Mouse (Mus musculus): Measurements from ENCODE around the gene Olfr523. TPM values are rescaled to one million over a fixed set of nuclear protein-coding genes. Genes with fewer than 3 reads are reported as not detected.

Gene Olfr523
- not detected in 2 replicates for total RNA-seq (2014; fragmentation: Nextera tagmentation)
- total RNA-seq (2017), result not detected in 2 replicates

GRCm38 (mm10) chr7:140172936-140173335, at the start of gene Olfr523:
Olfr523 (plus strand) TSS chr7:140173217.
- no peak for ATAC-seq (replicated peaks; ENCODE audit: poor library complexity, severe bottlenecking)

DNA sequence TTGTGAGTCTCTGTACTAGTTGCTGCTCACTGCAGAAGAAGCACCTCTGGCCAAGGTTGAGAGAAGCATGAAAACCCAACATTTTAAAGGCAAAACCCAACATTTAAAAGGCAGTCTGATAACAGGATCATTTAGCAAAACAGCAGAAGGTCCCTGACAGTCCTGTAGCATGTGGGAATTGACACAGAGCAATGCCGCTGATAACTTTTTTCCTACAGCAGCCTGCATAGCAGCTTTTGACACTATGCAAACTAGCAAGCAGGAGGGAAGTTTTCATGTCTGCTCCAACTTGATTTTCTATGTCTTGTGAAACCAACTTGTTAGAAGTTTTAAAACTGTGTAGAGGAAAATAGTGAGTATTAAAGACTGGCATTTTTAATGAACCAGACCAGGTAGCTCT, 48.6 kb upstream of the Olfr523 start:
- ATAC-seq (replicated peaks; ENCODE audit: poor library complexity, severe bottlenecking), result no peak

- ATAC-seq (replicated peaks; ENCODE audit: poor library complexity, severe bottlenecking), result peak; percentile 91
These were observed 47.6 kb upstream of the Olfr523 start for GRCm38 (mm10) chr7:140125278-140126021.

DNA sequence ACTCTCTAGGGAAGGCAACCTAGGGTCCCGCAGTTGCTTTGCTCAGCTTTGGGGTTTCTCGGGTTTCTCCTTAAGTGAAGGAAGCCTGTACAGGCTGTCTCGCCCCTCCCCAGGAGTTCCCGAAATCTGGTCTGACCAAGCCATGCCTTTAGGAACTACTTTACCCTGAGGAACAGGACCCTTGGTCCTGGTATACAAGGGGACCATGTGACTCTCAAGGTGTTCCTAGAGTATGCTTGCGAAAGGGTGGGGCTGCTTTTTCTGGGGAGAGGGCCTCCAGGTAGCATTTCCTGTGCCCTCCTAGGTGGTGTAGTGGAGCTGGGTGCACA, 47.0 kb upstream of the Olfr523 start:
- no peak for ATAC-seq (replicated peaks; ENCODE audit: poor library complexity, severe bottlenecking)

DNA sequence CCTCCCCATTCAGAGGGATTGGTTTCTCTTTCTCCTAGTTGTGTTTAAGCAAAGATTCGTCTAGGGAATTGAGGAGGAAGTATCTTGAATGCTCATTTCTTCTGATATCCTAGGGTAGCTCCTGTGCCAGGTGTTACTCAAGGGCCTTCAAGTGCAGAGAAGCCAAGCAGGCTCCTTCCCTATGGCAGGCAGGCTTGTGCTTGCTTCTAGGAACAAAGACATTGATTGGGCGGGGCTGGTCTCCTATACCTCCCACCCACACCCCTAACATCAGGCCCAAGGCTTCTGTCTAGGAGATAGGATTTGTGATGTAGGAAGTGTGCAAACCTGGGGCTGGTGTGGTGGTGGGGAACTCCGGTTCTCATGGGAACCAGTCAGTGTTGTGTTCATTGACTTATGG, 46.1 kb upstream of the Olfr523 start:
- peak; percentile 12 for ATAC-seq (replicated peaks; ENCODE audit: poor library complexity, severe bottlenecking)

- ATAC-seq (replicated peaks; ENCODE audit: poor library complexity, severe bottlenecking), result 0 out of 2 replicates have a peak, but pooled peaks have one; percentile 3
These were observed 45.1 kb upstream of the Olfr523 start for GRCm38 (mm10) chr7:140127911-140128310.

DNA sequence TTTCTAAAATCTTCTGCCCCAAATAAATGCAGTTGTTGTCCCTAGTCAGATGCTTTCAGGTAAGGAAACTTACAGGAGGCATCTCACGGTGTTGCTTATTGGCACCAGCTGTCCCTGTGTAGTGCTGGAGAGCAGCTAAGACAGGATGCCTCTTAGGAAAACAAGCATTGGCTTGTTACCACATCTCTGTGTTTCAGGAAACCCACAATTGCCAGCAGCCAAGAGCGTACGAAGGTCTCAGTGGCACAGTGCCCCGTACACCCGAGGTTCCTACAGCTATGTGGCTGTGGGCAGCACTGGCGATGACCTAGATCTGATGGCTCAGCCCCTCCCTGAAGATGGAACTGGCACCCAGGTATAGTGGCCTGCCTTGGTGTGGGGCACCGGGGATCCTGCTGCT, 40.8 kb upstream of the Olfr523 start:
- ATAC-seq (replicated peaks; ENCODE audit: poor library complexity, severe bottlenecking), result peak; percentile 63

DNA sequence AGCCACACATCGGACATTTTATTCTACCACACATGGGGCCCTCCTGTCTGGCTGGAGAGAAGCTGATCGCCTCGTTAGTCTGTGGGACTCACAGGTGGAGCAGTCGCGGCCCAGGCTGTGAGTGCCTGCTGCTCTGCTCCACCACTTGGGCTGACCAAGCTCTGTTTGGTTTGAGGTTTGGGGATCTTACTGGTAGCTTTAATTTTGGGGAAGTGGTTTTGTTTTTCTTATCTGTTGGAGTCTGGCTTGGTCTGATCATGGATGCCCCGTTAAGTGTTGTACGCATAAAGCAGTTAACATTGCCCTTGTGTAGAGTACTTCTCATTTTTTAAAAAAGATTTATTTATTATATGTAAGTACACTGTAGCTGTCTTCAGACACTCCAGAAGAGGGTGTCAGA, 39.0 kb upstream of the Olfr523 start:
- ATAC-seq (replicated peaks; ENCODE audit: poor library complexity, severe bottlenecking), result peak; percentile 27

DNA sequence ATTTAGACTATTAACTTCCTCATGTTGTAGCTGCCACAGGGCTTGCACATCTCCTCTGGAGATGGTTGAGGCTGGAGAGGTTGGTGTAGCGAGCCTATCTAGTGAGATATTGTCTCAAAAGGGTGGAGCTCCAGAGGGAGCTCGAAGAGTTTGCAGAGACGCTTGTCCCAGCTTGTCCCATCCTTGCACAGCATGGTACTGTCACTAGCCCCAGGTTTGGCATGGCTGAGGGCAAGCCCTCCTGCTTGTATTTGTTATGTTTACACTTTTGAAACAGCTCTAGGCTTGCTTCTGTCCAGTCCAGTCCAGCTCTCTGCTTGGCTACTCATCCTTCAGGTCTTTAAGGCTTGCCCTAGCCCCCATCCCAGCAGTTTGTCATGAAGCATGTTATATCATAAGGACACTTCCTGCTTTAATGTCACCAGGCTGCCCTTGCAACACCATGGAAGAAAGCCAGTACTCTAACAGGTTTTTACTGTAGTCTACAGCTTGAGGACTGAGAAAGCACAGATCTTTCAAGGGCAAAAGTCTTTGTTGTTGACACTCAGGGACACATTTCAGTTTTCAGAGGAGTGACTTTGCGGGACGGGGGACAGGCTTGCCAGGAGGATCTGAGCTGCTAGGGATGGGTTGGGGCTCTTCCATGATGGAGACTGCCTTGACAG, 37.8 kb upstream of the Olfr523 start:
- peak; percentile 28 for ATAC-seq (replicated peaks; ENCODE audit: poor library complexity, severe bottlenecking)

GRCm38 (mm10) chr7:140137135-140138020, 35.6 kb upstream of the Olfr523 start, which contains the start of gene Mtg1:
Mtg1 (plus strand) TSS chr7:140137564.
- peak; percentile 74 for ATAC-seq (replicated peaks; ENCODE audit: poor library complexity, severe bottlenecking)

GRCm38 (mm10) chr7:140138021-140138310, 35.1 kb upstream of the Olfr523 start:
- no peak for ATAC-seq (replicated peaks; ENCODE audit: poor library complexity, severe bottlenecking)

- peak; percentile 61 for ATAC-seq (replicated peaks; ENCODE audit: poor library complexity, severe bottlenecking)
These were observed 31.7 kb upstream of the Olfr523 start for GRCm38 (mm10) chr7:140141350-140141749.

- no peak for ATAC-seq (replicated peaks; ENCODE audit: poor library complexity, severe bottlenecking)
These were observed 28.5 kb upstream of the Olfr523 start for GRCm38 (mm10) chr7:140144550-140144949.

GRCm38 (mm10) chr7:140153383-140153782, 19.6 kb upstream of the Olfr523 start:
- ATAC-seq (replicated peaks; ENCODE audit: poor library complexity, severe bottlenecking), result peak; percentile 59; the same call in 1 of the 2 replicates

- ATAC-seq (replicated peaks; ENCODE audit: poor library complexity, severe bottlenecking), result no peak
These were observed 19.2 kb upstream of the Olfr523 start for GRCm38 (mm10) chr7:140153829-140154217.

DNA sequence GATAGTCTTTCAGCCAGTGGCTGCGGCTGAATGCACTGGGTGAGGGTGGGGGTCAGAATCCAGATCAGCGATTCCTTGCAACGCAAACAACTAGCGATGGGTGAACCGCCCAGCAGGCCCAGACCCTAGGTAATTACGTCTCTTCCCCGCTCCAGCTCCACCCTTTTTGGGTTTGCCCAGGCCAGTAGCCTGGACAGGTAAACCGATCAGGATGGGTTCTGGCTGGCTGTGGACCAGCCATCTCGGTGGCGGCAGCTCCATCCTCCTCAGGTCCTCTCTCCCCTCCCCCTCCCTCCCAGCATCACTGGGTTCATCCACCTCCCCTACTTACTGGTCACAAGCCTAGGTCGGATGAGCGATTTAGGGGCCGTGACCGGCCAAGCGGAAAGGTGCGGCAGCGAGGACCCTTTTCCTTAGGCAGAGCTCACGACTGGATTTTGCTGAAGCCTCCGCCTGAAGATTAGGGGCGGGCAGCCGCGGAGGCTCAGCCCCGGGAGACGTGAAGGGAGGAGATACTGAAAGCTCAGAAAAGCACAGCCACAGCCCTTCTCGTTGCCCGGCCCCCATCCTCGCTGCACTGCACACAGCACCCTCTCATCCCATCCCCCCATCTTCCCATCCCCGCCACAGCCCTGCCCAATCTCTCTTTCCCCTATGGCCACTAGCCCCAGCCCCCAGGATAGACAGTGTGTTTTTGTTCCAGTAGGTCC, 18.6 kb upstream of the Olfr523 start, which contains the start of gene Sprn:
Sprn (minus strand) TSS at position 660 of the 710 bp plus-strand sequence.
- ATAC-seq (replicated peaks; ENCODE audit: poor library complexity, severe bottlenecking), result no peak

- ATAC-seq (replicated peaks; ENCODE audit: poor library complexity, severe bottlenecking), result no peak
These were observed 12.7 kb upstream of the Olfr523 start for GRCm38 (mm10) chr7:140160363-140160762.

GRCm38 (mm10) chr7:140164664-140165063, 8.4 kb upstream of the Olfr523 start, which contains the start of gene Olfr522:
Olfr522 (minus strand) TSS chr7:140164764.
- ATAC-seq (replicated peaks; ENCODE audit: poor library complexity, severe bottlenecking), result no peak

- no peak for ATAC-seq (replicated peaks; ENCODE audit: poor library complexity, severe bottlenecking)
These were observed 5.1 kb upstream of the Olfr523 start for GRCm38 (mm10) chr7:140167950-140168349.

- ATAC-seq (replicated peaks; ENCODE audit: poor library complexity, severe bottlenecking), result no peak
These were observed 3.6 kb upstream of the Olfr523 start for GRCm38 (mm10) chr7:140169386-140169785.
